Mouse (Mus musculus) liver (tissue): Measurements from ENCODE around the gene Ptgdr2.
A peak's percentile ranks its signal among the peaks of the same experiment; 100 is the strongest.

Experiments used
- DNase-seq: peaks from one replicate; pipeline ENCODE4 v3.0.0-alpha.2; 2020; ENCODE audit warnings: mixed read lengths

Gene Ptgdr2

GRCm38 (mm10) chr19:10935029-10935428, 1.9 kb upstream of the Ptgdr2 start:
- DNase-seq: no peak

- DNase-seq: no peak
These were observed 883 bp upstream of the Ptgdr2 start for GRCm38 (mm10) chr19:10936077-10936476.

GRCm38 (mm10) chr19:10938771-10939170, 1.8 kb downstream of the Ptgdr2 start:
- no peak for DNase-seq

GRCm38 (mm10) chr19:10940097-10940800, 3.3 kb downstream of the Ptgdr2 start:
- DNase-seq: peak; percentile 83

GRCm38 (mm10) chr19:10940801-10941457, 4.0 kb downstream of the Ptgdr2 start:
- peak; percentile 25 for DNase-seq

GRCm38 (mm10) chr19:10943955-10944354, 7.0 kb downstream of the Ptgdr2 start:
- DNase-seq: no peak

GRCm38 (mm10) chr19:10946506-10946905, 9.5 kb downstream of the Ptgdr2 start:
- no peak for DNase-seq

GRCm38 (mm10) chr19:10947219-10947618, 10.3 kb downstream of the Ptgdr2 start:
- no peak for DNase-seq

GRCm38 (mm10) chr19:10948416-10948815, 11.5 kb downstream of the Ptgdr2 start:
- no peak for DNase-seq

GRCm38 (mm10) chr19:10949112-10949511, 12.2 kb downstream of the Ptgdr2 start, which contains the start of gene Ccdc86:
Ccdc86 (minus strand) TSS chr19:10949266.
- DNase-seq: peak; percentile 96

- no peak for DNase-seq
These were observed 12.6 kb downstream of the Ptgdr2 start for GRCm38 (mm10) chr19:10949558-10949957.

GRCm38 (mm10) chr19:10952021-10952939, 15.3 kb downstream of the Ptgdr2 start:
- DNase-seq: no peak

- no peak for DNase-seq
These were observed 22.4 kb downstream of the Ptgdr2 start for GRCm38 (mm10) chr19:10959085-10959977.

GRCm38 (mm10) chr19:10959978-10960346, 23.0 kb downstream of the Ptgdr2 start:
- no peak for DNase-seq

- no peak for DNase-seq
These were observed 28.8 kb downstream of the Ptgdr2 start for GRCm38 (mm10) chr19:10965721-10966120.

- no peak for DNase-seq
These were observed 31.6 kb downstream of the Ptgdr2 start for GRCm38 (mm10) chr19:10968578-10968977.

- DNase-seq: no peak
These were observed 33.5 kb downstream of the Ptgdr2 start for GRCm38 (mm10) chr19:10970457-10970856.

- no peak for DNase-seq
These were observed 35.7 kb downstream of the Ptgdr2 start for GRCm38 (mm10) chr19:10972660-10973059.

- no peak for DNase-seq
These were observed 36.2 kb downstream of the Ptgdr2 start for GRCm38 (mm10) chr19:10973187-10973586.

- no peak for DNase-seq
These were observed 37.4 kb downstream of the Ptgdr2 start, which contains the start of gene Ms4a10 for GRCm38 (mm10) chr19:10974238-10974865. Ms4a10 (minus strand) TSS chr19:10974670.

- DNase-seq: no peak
These were observed 38.2 kb downstream of the Ptgdr2 start for GRCm38 (mm10) chr19:10975187-10975586.

- DNase-seq: no peak
These were observed 39.4 kb downstream of the Ptgdr2 start for GRCm38 (mm10) chr19:10976318-10976717.
